Mouse (Mus musculus) heart, embryonic 12.5 days (tissue): Measurements from ENCODE around the gene Mcidas. TPM values are rescaled to one million over a fixed set of nuclear protein-coding genes. Genes with fewer than 3 reads are reported as not detected.

Source experiments
- ATAC-seq: fragments of 200-750 bp; cut with Nextera tagmentation; 2 replicates; pipeline ENCODE4 v1.8.0; 2017; ENCODE audit warnings: moderate TSS enrichment, moderate library complexity; ENCODE audit not compliant: insufficient number of reproducible peaks, low FRiP score
- H3K27ac ChIP-seq: fragments of 300-500 bp; sonication (generic); 2 replicates; pipeline ENCODE4 v1.5.1; 2016; ENCODE audit warnings: mild to moderate bottlenecking, moderate library complexity; ENCODE audit not compliant: poor library complexity, severe bottlenecking
- H3K27me3 ChIP-seq: fragments of 300-500 bp; sonication (generic); replicated peaks from 2 replicates; pipeline ENCODE4 v1.6.1; 2016; ENCODE audit warnings: mild to moderate bottlenecking, moderate library complexity
- H3K36me3 ChIP-seq: fragments of 300-500 bp; sonication (generic); 2 replicates; pipeline ENCODE4 v1.6.1; 2016; ENCODE audit warnings: mild to moderate bottlenecking, moderate library complexity
- H3K4me1 ChIP-seq: fragments of 300-500 bp; sonication (generic); replicated peaks from 2 replicates; pipeline ENCODE4 v1.6.1; 2016; ENCODE audit warnings: mild to moderate bottlenecking
- H3K4me2 ChIP-seq: fragments of 300-500 bp; sonication (generic); 2 replicates; pipeline ENCODE4 v1.6.1; 2016; ENCODE audit warnings: mild to moderate bottlenecking, moderate library complexity
- H3K4me3 ChIP-seq: fragments of 300-500 bp; sonication (generic); 2 replicates; pipeline ENCODE4 v1.5.1; 2016; ENCODE audit warnings: mild to moderate bottlenecking
- H3K9ac ChIP-seq: fragments of 300-500 bp; sonication (generic); 2 replicates; pipeline ENCODE4 v1.6.1; 2016; ENCODE audit warnings: mild to moderate bottlenecking, moderate library complexity
- H3K9me3 ChIP-seq: fragments of 300-500 bp; sonication (generic); replicated peaks from 2 replicates; pipeline ENCODE4 v1.6.1; 2016; ENCODE audit warnings: mild to moderate bottlenecking, moderate library complexity
- WGBS: fragments of 180-500 bp; shearing (Covaris S2); methylation state at CpG from one replicate; pipeline ENCODE4 v1.1.7; 2016; 5-methylcytosine and 5-hydroxymethylcytosine counted together
- polyA plus RNA-seq: library from polyadenylated mRNA; unstranded; fragments of >200 nt; fragmentation: Nextera tagmentation; extraction: Ambion mirVana; gene quantifications from 2 replicates; pipeline ENCODE4 v1.2.1, GENCODE M21; 2016

The Mcidas gene
- polyA plus RNA-seq, 1 experiment from 2014 or later: not detected

GRCm38 (mm10) chr13:112987991-112988390 lies 5.7 kb upstream of the Mcidas start:
- Histone ChIP-seq H3K4me2 (peak overlapping the region; percentile 100), H3K27me3 (peaks cover 84% of the 10 kb centered on the region), H3K4me3 (peak overlapping the region; percentile 66), H3K36me3 (no peaks in the 10 kb centered on the region), H3K9me3 (no peaks in the 10 kb centered on the region), H3K27ac (no peak overlapping the region), H3K4me1 (peaks cover 37% of the 10 kb centered on the region), H3K9ac (peak overlapping the region; percentile 71)
- under 1% methylated on average over 39 of the region's 39 CpGs for WGBS
- ATAC-seq: peak; percentile 30; the same call in 1 of the 2 replicates

GRCm38 (mm10) chr13:112988866-112989265 lies 4.8 kb upstream of the Mcidas start:
- Histone ChIP-seq H3K27me3 (peaks cover 87% of the 10 kb centered on the region), H3K9ac (no peak overlapping the region), H3K36me3 (no peaks in the 10 kb centered on the region), H3K4me1 (peaks cover 45% of the 10 kb centered on the region), H3K4me2 (peak overlapping the region; percentile 100), H3K27ac (no peak overlapping the region), H3K4me3 (peak overlapping the region; percentile 66), H3K9me3 (no peaks in the 10 kb centered on the region)
- ATAC-seq: no peak
- 2% methylated on average over 19 of the region's 19 CpGs for WGBS

GRCm38 (mm10) chr13:112989541-112989940 lies 4.1 kb upstream of the Mcidas start:
- no peaks in the 10 kb centered on the region for H3K9me3 ChIP-seq
- H3K4me2 ChIP-seq: peak overlapping the region; percentile 100
- H3K27me3 ChIP-seq: peaks cover 88% of the 10 kb centered on the region
- ATAC-seq: no peak
- H3K4me3 ChIP-seq: peak overlapping the region; percentile 66
- WGBS: 2% methylated on average over 23 of the region's 23 CpGs
- H3K9ac ChIP-seq: 0 out of 2 replicates have a peak overlapping the region, but pooled peaks have one; percentile 27
- no peaks in the 10 kb centered on the region for H3K36me3 ChIP-seq
- peaks cover 51% of the 10 kb centered on the region for H3K4me1 ChIP-seq
- no peak overlapping the region for H3K27ac ChIP-seq

GRCm38 (mm10) chr13:112990346-112990745 lies 3.3 kb upstream of the Mcidas start:
- Histone ChIP-seq H3K36me3 (no peaks in the 10 kb centered on the region), H3K27me3 (peaks cover 94% of the 10 kb centered on the region), H3K9me3 (no peaks in the 10 kb centered on the region), H3K4me3 (no peak overlapping the region), H3K4me1 (peaks cover 51% of the 10 kb centered on the region), H3K4me2 (no peak overlapping the region), H3K9ac (no peak overlapping the region), H3K27ac (no peak overlapping the region)
- 18% methylated on average over 4 of the region's 4 CpGs for WGBS
- no peak for ATAC-seq

- Histone ChIP-seq H3K4me2 (peak overlapping the region; percentile 94), H3K9ac (peak overlapping the region; percentile 40; the same call in 1 of the 2 replicates), H3K4me3 (peak overlapping the region; percentile 53), H3K27me3 (peaks cover 94% of the 10 kb centered on the region), H3K9me3 (no peaks in the 10 kb centered on the region), H3K4me1 (peaks cover 33% of the 10 kb centered on the region), H3K27ac (no peak overlapping the region), H3K36me3 (no peaks in the 10 kb centered on the region)
- no peak for ATAC-seq
- WGBS: under 1% methylated on average over 25 of the region's 25 CpGs
These were observed 546 bp downstream of the Mcidas start for GRCm38 (mm10) chr13:112994191-112994590.

- Histone ChIP-seq H3K4me1 (peaks cover 21% of the 10 kb centered on the region), H3K4me2 (no peak overlapping the region), H3K4me3 (no peak overlapping the region), H3K9me3 (no peaks in the 10 kb centered on the region), H3K27me3 (peaks cover 88% of the 10 kb centered on the region), H3K9ac (no peak overlapping the region), H3K27ac (no peak overlapping the region), H3K36me3 (no peaks in the 10 kb centered on the region)
- 65% methylated on average over 4 of the region's 4 CpGs for WGBS
- no peak for ATAC-seq
These were observed 2.8 kb downstream of the Mcidas start for GRCm38 (mm10) chr13:112996407-112996806.

- H3K4me1 ChIP-seq: peaks cover 21% of the 10 kb centered on the region
- H3K9ac ChIP-seq: no peak overlapping the region
- no peaks in the 10 kb centered on the region for H3K9me3 ChIP-seq
- peaks cover 81% of the 10 kb centered on the region for H3K27me3 ChIP-seq
- H3K4me2 ChIP-seq: no peak overlapping the region
- H3K4me3 ChIP-seq: no peak overlapping the region
- H3K36me3 ChIP-seq: no peaks in the 10 kb centered on the region
- H3K27ac ChIP-seq: no peak overlapping the region
- no peak for ATAC-seq
- WGBS: 62% methylated on average over 6 of the region's 6 CpGs
These were observed 3.7 kb downstream of the Mcidas start for GRCm38 (mm10) chr13:112997369-112997768.

- Histone ChIP-seq H3K27ac (no peak overlapping the region), H3K9ac (peak overlapping the region; percentile 67), H3K4me2 (peak overlapping the region; percentile 98), H3K36me3 (no peaks in the 10 kb centered on the region), H3K4me1 (peaks cover 15% of the 10 kb centered on the region), H3K27me3 (peaks cover 69% of the 10 kb centered on the region), H3K4me3 (peak overlapping the region; percentile 57), H3K9me3 (no peaks in the 10 kb centered on the region)
- ATAC-seq: no peak
- under 1% methylated on average over 46 of the region's 46 CpGs for WGBS
These were observed 5.0 kb downstream of the Mcidas start for GRCm38 (mm10) chr13:112998427-112999201.

- Histone ChIP-seq H3K36me3 (no peaks in the 10 kb centered on the region), H3K9me3 (no peaks in the 10 kb centered on the region), H3K9ac (no peak overlapping the region), H3K27ac (no peak overlapping the region), H3K4me3 (no peak overlapping the region), H3K4me2 (no peak overlapping the region), H3K27me3 (peaks cover 55% of the 10 kb centered on the region), H3K4me1 (peaks cover 6% of the 10 kb centered on the region; the same call in 1 of the 2 replicates)
- 68% methylated on average over 3 of the region's 3 CpGs for WGBS
- no peak for ATAC-seq
These were observed 6.4 kb downstream of the Mcidas start for GRCm38 (mm10) chr13:113000090-113000489.

GRCm38 (mm10) chr13:113000576-113001318 lies 7.1 kb downstream of the Mcidas start:
- ATAC-seq: no peak
- Histone ChIP-seq H3K27me3 (peaks cover 49% of the 10 kb centered on the region), H3K9ac (no peak overlapping the region), H3K27ac (no peak overlapping the region), H3K36me3 (no peaks in the 10 kb centered on the region), H3K4me1 (peaks cover 6% of the 10 kb centered on the region; the same call in 1 of the 2 replicates), H3K9me3 (no peaks in the 10 kb centered on the region), H3K4me2 (no peak overlapping the region), H3K4me3 (no peak overlapping the region)
- 69% methylated on average over 9 of the region's 9 CpGs for WGBS

GRCm38 (mm10) chr13:113012683-113013082 lies 19.0 kb downstream of the Mcidas start:
- Histone ChIP-seq H3K9me3 (peaks cover 4% of the 10 kb centered on the region), H3K4me2 (no peak overlapping the region), H3K4me1 (no peaks in the 10 kb centered on the region), H3K27me3 (no peaks in the 10 kb centered on the region), H3K9ac (no peak overlapping the region), H3K4me3 (no peak overlapping the region), H3K27ac (no peak overlapping the region), H3K36me3 (no peaks in the 10 kb centered on the region)
- WGBS: 70% methylated on average over 6 of the region's 6 CpGs
- no peak for ATAC-seq
